Mouse (Mus musculus) urinary bladder, postnatal 36 days (tissue): ENCODE data around the gene Mtor.

ENCODE experiments used
- DNase-seq, 2 experiments: peaks; one replicate each; pipeline ENCODE4 v3.0.0; 2022; ENCODE audit warnings: low spot score in 2 of 2, mixed read lengths in 1 of 2

Mtor gene

DNA sequence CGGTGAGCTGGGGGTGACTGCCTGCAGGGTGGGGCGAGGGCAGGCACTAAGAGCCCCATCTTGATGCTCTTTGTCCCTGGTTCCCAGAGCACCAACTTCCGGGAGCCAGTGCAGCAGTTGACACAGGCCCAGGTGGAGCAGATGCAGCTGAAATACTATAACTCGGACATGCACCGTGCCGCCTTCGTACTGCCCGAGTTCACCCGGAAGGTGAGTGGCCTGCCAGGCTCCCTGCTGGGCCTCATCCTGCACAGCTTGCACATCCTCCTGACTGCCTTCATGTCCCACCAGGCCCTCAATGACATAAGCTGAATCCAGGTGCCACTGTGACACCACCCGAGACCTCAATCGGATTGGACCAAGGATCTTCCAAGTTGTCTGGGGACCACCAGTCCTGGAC is 145.6 kb downstream of the Mtor start:
- DNase-seq = no peak

DNA sequence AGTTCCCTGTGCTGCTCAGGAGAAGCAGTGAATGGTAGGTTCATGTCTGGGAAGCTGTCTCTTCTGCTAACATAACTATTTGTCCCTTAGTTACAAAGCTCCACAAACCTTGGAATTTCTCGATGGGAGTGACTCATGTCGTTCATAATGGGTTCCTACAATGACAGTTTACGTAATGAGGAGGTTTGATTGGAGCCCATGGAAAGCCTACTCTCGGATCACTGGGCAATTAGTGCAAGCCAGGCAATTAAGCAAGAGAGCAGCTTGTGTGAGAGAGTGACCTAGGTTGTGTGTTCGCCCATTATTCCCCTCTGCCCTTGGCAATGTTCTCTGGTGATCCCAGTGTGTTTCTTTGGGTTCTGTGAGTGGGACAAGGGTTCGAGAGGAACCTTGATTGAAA is 147.5 kb downstream of the Mtor start:
- no peak for DNase-seq

DNA sequence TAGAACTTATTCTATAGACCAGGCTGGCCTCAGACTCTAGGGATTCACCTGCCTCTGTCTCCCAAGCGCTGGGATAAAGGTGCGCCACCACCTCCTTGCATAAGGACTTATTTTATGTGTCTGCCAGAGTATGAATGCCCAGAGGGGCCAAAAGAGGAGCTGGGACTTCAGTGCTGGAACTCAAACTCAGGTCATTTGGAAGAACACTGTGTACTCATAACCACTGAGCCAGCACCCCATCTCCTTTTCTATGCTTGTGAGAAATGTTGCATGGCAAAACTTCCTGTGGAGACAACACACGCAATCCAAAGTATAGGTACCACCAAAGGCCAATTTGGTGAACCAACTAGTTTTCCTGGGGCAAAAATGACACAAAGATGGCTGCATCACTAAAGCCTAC is 148.3 kb downstream of the Mtor start:
- DNase-seq = no peak

DNA sequence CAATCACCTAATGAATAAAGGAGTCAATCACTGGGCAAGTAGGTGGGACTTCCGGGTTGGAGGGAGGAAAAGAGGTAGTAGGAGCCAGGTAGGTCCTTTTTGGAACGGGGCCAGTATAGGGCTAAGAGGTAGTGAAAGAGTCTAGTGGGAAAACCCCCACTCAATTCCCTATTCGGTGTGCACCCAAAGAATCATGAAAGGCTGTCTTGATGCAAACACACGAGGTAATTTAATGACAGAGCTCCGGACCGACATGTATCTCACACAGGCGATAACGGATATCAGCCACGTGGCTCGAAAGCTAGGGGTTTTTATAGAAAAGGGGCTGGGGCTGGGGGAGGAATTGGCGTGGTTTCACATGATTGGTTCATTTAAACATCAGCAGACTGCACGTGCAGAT is 150.4 kb downstream of the Mtor start:
- DNase-seq = no peak

DNA sequence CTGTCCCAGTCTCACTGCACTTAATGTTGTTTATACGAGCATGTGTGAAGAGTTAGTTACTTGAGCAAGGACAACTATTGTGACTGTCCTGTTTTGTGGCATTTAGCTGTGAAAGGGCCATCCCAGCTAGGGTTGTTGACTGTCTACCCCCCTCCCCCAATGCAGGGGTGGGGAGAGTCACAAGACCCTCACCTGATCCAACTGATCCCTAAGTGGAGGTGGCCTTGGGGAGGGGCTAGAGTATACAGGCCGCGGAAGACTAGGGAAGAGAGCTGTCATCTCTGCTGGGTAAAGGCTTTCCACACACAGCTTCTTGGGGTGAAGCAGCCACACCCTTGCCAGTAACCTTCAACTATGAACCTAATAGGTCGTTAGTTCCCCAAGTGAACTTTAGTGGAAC is 151.9 kb downstream of the Mtor start:
- no peak for DNase-seq

DNA sequence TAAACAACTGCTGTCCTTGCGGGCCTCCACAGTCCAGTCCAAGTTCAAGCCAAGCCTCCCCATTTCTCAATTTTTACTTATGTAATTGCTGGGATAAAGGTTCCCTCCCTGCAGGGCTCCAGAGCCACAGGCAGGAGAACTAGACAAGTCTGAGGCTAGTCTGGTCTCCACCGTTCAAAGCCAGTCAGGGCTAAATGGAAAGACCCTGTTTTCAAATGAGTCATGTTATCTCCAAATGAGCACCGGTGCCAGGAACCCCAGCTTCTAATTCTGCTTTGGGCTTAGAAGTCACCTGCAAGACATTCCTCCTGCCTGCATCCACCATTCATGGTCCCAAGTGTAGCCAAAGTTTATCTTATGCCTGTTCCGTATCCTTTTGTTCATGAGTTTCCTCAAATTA is 153.5 kb downstream of the Mtor start:
- no peak for DNase-seq

DNA sequence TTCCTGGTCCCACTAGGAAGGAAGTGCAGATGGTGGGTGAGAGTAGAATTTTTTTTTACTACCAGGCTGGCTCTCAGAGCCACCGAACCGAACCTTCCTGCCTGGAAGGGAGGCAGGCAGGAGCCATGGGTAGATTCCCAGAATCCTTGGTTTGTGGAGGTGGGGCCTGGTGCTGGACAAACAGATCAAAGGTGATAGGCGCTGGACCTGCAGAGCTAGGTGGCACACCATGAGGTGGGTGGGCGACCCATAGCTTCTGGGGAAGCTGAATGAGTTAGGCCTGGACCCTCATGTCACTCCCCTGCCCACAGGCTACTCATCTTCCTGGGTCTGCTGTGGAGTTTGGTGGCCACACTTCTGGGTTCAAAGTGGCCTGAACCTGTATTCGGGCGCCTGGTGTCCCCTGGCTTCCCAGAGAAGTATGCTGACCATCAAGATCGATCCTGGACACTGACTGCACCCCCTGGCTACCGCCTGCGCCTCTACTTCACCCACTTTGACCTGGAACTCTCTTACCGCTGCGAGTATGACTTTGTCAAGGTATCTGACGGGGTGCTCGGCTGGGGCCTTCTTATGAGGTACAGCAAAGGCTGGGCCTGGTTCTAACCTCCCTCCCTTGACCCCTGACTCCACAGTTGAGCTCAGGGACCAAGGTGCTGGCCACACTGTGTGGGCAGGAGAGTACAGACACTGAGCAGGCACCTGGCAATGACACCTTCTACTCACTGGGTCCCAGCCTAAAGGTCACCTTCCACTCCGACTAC is 154.1 kb downstream of the Mtor start, which contains the start of gene Masp2:
Gene Masp2, plus strand, starts transcription at position 198 of the 764 bp plus-strand sequence.
- DNase-seq = no peak

DNA sequence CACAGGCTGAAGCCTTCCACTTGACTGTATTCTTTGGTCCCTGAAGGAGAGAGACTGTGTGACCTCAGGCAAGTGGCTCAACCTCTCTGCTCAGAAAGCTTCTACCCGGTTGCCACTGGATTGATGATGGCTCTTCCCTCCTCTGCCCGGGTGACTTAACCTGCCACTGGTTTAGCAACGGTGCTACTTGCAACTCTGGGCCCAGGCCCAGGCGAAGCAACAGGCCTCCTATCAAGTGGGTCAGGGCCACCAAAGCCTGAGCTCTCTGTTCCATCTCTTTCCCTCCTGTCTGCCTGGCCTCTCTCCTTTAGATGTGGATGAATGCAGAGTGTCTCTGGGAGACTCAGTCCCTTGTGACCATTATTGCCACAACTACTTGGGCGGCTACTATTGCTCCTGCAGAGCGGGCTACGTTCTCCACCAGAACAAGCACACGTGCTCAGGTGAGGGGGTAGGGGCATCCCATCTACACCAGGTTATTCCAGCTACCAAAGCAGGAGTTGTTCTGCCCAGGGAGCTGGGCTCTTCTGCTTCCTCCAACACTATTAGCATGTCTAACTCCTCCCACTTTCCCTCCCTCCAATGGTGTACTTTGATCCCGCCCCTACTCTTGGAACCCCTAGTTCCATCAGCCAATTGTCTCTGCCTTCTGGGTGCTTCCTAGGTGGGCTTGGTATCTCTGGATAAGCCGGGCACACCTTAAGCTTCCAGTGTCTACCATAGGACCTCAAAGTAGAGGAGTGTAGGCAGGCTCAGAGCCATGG is 155.1 kb downstream of the Mtor start:
- no peak for DNase-seq

DNA sequence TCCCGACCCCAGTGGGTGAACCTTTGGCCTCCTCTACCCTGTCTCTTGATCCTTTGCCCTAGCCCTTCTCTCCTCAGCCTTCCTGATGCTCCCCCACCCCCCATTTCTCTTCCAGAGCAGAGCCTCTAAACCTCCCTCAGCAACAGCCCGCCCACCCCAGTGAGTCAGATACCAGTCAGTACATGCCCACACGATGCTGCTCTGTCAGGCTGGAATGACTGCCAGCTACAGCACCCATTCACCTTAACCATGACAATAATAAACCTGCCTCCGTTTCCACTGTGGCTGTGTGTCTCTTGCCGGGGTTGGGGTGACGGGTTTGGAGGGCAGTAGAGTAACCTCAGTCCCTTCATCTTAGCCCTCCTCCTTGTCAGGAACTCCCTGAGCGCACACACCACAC is 155.7 kb downstream of the Mtor start:
- peak in 1 of 2 experiments; percentile 55 for DNase-seq

DNA sequence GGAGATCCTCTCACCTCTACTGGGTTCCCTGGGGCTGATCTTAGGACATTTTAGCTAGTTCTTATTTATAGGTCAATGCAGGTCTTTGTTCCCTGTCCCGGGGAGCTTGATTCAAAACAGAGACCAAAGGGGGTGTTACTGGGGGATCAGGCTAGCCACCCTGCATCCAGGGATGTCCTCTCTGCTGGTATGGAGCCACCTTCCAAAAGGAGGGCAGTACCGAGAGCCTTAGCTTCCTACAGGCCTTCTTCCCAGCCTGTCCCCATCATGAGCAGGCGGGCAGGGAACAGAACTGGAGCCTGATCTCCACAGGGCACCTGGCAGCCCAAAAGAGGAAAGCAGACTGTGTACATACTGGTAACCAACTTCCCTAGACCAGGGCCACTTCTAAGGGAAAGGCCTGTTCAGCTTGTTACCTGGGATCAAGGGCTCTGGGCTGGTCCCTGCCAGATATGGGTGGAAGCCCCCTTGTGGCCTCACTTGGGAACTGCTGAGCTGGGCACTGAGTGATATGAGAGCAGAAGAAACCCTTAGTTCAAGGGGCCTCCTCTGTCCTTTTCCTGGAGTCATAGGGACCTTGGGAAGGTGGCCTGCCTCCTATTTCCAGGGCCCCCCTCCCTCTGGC is 156.2 kb downstream of the Mtor start:
- DNase-seq = peak; percentile 56 to 69
